Mouse (Mus musculus) left cerebral cortex, postnatal 36 days (tissue): ENCODE data around the gene Tollip. TPM values are rescaled to one million over a fixed set of nuclear protein-coding genes. Genes with fewer than 3 reads are reported as not detected.
"Not testable (repeated sequence)": the region's sequence is repeated elsewhere in the genome, so short reads cannot be mapped to it uniquely, and the experiment has no call there.

ENCODE experiments used
- DNase-seq, 2 experiments: peaks; one replicate each; pipeline ENCODE4 v3.0.0; 2021 to 2022; ENCODE audit warnings: low spot score in 2 of 2, mixed read lengths in 1 of 2
- intact Hi-C: fragments of 180-260 bp; cut with DNase I; formaldehyde crosslinking; loops from one replicate; pipeline ENCODE4 v1.15.1; 2025
- total RNA-seq, 2 experiments: library from RNA; stranded (reverse); gene quantifications; 2 replicates each; pipeline ENCODE4 v1.2.3; 2021

Tollip gene
- total RNA-seq, 2 experiments from 2014 or later, result 131 to 140 TPM

DNA sequence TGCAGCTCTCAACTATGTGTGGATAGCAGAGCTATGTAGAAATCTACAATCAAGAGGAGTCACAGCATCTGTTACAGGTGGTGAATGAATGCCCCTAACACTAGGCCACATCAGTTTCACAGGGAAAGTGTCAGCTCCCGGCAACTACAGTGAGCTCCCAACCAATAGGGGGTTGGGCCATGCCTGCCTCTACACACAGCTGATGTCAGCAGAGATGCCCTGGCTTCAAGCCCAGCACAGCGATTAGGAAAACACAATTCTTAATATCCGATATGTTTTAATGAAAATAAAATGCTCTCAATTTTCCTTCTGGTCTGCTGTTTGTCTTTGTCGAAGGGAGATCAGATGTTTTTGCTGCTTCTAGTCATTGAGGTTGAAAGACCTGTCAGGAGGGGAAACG is 25.1 kb upstream of the Tollip start:
- intact Hi-C loops, result no loop called here
- no peak for DNase-seq

DNA sequence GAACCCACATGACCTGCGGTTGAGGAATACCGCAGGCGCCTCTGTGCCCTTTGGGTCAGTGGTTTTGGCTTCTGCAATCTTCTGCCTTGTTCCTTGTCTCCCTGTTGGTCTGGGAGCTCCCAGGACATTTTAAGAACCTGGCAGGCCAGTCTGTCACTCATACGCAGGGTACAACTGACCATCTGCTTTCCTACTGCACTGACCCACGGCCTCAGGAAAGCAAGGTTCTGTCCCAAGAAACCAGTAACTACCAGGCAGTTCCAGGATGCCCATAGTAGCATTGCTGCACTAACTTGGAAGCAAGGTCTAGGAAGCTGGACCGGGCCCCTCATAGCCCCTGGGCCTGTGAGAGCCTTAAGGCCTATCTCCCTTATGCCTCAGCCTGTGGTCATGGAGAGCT is 16.6 kb upstream of the Tollip start:
- no peak for DNase-seq
- intact Hi-C loops, result no loop called here

DNA sequence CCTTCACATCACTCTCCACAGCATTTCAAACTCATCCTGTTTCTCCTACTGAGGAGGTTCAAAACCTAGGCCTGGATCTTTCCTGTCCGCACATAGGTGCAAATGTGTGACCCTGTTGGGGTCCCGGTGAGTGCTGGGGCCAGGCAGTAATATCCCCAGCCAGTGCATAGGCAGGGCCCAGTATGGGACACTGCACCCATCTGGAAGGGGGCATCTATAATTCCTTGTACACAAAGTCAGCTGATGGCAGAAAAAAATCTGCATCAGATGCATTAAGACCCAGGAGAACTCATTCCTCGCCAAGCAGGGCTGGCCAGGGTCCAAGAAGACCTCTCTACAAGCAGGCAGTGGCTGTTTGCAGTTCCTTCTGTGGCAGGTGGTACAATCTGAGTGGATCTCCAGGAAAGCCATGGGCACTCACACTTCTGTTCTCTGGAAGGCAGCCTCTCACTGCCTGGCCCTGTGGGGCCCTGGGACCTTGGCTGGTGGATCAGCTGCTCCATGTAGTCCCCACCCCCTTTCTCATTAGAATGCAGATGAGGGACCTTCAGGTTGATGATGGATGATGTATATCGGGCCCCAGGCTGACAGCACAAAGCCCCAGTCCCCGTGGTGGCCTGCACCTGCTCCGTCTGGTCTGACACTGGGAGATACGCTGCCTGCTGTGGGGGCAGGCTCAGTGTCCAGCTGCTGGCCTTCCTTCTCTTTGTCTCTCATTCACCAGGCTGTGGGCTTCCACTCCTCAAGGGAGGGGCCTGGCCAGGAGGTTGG is 16.0 kb upstream of the Tollip start:
- intact Hi-C loops, result no loop called here
- DNase-seq, result no peak

DNA sequence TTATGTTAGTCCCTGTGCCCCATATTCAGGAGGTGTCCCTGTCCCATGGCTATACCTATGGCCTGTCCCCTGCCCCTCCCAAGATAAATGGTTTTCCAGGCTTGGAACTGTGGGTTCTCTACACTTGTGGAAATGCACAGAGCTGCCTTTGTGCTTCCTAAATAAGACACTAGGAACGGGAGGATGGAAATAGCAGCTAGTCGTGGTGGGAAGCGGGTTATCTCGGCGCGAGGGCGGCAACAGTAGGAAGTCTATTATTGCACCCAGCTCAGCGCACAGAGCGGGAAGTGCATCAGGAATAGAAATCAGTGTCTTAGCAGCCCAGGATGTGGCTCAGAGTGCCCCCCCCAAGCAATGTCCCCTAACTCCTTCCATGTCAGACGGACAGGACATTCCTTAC is 10.3 kb upstream of the Tollip start:
- intact Hi-C loops, result loop anchor here (1.0 kb wide), 1 partner anchor 25 kb away; no protein-coding TSS in a partner anchor
- peak; percentile 74 to 79 for DNase-seq

DNA sequence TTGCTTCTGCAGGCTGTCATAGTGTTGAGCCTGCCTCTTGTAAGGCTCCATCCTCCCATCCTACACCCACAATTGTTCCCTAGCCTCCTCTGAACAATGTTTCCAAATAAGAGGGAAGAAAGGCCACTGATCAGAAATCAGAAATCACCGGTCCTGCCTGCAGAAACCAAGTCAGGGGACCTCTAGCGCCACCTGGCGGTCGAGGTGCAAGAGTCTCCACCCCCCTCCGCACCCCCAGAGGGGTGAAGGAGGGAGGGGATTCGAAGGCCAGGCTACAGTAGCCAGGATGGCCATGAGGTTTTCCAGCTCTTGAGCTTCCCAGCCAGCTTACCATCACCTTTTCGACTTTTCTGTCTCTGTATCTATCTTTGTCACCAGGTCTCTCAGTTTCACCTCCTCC is 6.6 kb upstream of the Tollip start:
- intact Hi-C loops, result no loop called here

DNA sequence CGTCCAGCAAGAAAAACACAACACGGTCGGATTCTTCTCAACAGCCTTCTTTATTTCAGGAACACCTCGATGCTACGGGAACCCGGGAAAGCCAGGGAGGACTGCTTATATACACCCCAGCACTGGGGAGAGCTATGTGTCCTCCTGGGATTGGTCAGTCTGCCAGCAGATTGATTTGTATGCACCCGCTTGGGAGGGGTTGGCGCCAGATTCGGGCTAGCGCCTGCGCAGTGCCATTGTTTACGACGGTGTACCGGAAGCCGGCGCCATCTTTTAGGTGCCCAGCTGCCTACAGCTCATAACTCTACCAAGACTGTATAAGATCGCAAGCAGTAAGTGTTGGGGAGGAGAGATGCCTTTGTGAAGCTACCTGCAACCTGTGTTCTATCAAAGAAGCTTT is 5.8 kb upstream of the Tollip start:
- intact Hi-C loops, DNase-seq: not testable (repeated sequence)

More for the DNA sequence above, 6.6 kb upstream of the Tollip start:
- DNase-seq, result peak; percentile 65 to 69

DNA sequence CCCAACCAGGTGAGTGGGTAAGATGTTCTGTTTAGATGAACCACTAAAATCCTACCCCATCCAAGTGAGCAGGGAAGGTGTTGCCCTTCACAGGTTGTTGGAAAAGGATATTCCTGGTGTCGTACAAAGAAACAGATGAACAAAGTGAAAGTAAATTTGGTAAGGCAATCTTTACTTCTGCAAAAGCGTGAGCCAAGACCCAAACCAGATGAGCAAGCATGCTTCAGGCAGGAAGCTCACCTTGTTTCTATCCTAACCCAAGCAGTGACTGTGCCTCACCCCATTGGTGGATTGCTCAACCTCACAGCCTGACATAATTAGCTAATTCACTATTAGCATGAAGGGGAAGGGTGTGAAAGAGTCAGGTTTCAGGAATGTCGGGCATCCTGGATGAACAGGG is 7.0 kb downstream of the Tollip start:
- intact Hi-C loops, result loop anchor here (5.0 kb wide), 1 partner anchor 139 kb away; no protein-coding TSS in a partner anchor
- no peak for DNase-seq

DNA sequence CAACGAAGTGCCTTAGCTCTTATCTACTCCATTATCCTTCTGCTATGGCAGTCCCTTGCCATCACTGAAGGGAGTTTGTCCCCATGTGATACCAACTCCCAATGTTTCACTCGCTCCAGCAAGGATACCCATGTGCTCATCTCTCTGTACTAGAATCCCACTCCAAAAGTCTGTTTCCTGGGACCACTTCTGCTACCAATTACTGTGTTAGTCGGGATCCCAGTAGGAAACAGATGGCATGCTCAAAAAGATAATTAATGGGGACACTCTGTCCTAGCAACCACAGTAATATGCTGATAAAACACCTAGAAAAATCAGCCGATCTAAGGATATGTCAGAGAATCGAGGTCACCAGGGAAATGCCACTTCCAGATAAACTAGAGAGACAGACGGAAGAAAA is 9.7 kb downstream of the Tollip start:
- DNase-seq, result no peak
- intact Hi-C loops, result no loop called here

DNA sequence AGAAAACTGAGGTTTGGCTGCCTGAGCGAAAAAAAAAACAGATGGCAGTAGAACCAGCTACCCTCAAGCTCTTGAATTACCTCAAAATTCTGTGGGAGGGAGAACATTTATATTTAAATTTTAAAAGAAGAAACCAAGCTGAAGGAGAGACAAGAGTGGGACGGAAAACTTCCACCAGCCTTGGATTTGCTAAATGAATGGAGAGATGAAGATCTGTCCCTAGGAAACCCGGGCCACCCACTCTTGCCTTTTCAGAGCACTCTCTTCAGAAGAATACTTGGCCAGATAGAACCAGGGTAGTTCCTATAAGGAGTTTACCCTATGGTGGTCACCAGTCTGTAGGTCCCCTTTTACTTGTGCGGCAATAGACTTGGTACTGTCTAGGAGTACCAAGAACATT is 15.5 kb downstream of the Tollip start:
- DNase-seq, result no peak
- intact Hi-C loops, result loop anchor here (1.0 to 5.0 kb wide), 2 partner anchors 26 to 45 kb away; partner anchors contain the start of gene Brsk2

DNA sequence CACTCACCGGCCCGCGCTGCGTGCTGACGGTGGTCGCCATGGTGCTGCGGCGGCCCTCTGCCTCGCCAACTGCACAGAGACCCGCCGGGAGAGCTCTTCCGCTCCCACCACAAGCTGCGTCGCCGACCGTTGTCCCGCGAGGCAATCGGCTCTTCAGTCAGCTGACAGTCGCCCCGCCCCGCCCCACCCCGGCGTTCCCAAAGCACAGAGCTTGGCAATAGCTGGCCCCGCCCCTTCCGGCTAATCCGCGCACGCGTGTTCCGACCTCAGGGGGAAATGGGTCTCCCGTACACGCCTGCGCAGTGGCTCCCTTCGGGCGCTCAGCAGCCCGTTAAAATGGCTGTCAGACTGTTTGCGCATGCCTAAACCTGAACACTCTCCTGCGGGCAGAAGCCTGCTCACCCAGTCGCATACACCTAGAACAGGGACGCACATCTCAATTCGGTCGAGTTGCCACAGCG is 16.0 kb downstream of the Tollip start:
- peak; percentile 98 for DNase-seq
- intact Hi-C loops, result loop anchor here (5.0 kb wide), 1 partner anchor 45 kb away; the partner anchor contains the start of gene Brsk2

DNA sequence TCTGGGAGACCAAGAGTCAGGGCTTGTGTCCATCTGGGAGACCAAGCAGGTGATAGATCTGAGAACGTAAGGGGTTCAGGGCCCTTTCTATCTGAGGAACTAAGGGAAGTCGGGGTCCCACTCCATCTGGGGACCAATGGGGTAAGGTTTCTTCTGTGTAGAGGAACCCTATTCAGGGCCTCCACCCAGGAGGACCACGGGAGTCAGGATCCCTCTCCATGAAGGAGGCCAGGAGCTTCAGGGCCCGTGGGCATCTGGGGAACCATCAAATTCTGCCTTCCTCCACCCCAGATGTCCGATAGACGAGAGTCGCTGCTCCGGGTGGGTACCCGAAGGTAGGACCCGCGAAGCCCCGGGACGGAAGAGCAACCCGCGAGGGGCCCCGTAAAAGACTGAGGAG is 16.5 kb downstream of the Tollip start:
- no peak for DNase-seq
- intact Hi-C loops, result loop anchor here (5.0 kb wide), 1 partner anchor 45 kb away; the partner anchor contains the start of gene Brsk2

DNA sequence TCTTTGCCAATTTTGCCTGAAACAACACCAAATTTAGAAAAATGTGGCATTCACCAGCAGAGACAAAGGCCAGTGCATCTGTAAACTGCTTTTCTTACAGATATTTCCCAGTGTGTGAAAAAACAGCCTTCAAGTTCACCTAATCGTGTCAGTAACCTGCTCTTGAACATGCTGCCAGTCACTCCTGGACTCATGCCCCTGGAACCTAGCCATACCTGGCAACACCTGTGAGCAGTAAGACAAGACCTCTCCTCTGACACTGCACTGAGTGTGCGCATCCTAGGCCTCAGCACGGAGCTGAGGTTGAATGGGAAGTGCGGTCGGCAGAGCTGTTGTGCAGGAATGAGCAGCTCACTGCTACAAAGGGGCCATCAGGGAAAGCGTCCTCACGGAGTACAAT is 26.2 kb downstream of the Tollip start:
- no peak for DNase-seq
- intact Hi-C loops, result no loop called here

DNA sequence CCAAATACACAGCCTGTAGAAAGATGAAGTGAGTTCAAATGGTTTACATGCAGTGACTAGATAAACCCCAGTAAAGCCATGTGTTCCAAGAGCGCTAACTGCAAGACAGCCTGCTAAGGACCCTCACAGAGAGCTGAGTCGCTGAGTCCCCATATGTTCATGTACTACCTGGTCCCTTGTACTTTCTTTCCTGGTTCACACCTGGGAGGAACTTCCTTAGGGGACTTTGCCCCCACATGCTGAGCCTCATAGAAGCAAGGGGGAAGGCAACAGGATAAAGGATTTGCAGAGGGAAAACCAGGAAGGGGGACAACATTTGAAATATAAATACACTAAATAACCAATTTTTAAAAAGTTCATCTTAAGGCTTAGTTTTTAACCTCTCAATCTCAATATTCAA is 39.5 kb downstream of the Tollip start:
- intact Hi-C loops, result no loop called here
- DNase-seq, result no peak

DNA sequence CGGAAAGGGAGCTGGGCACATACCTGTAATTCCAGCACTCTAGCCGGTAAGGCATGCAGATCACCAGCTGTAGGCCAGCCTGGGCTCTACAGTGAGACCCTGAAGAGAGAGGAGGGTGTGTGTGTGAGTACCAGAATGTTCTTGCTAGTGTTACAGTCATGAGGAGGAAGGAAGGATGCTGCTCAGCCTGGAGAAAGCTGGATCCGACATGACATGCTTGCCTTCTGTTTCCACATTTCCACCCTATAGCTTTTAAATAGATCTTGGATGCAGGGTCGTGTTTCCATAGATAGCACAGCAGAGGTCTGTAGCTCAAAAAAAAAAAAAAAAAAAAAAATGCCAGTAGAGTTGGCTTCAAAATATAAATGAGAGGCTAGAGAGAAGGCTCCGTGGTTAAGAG is 43.4 kb downstream of the Tollip start:
- intact Hi-C loops, result no loop called here
- no peak for DNase-seq

DNA sequence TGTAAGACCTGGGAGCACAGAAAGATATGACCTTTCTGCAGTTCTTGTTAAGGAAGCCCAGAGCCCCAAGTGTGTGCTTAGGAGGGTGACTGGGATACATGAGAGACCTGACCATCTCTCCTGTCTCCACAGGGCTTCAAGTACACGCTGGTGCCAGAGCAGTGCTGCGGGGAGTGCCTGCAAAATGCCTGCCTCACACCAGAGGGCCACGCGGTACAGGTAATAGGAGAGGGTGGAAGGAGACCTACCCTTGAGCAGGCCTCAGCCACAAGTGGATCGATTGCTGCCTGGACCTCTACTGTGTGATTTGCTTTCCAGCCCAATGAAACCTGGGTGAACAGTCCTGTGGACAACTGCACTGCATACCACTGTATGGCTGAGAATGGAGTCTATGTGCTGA is 47.8 kb downstream of the Tollip start:
- intact Hi-C loops, result no loop called here
- no peak for DNase-seq

DNA sequence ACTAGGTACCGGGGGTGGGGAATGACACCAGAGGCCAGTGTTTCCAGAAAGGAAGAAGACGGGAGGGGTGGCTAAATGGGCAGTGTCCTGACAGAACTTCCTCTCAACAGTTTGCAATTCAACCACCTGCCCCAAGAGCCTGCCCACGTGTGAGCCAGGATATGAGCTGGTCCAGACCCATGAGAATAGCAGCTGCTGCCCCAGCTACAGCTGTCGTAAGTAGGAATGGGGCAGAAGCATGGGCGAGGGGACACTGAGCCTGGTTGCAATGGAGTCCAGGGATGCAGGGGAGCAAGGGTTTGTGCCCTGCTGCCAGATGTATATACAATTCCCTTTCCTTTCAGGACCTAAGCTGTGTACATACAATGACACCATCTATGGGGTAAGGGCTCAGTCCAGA is 48.7 kb downstream of the Tollip start:
- intact Hi-C loops, result no loop called here
- no peak for DNase-seq

DNA sequence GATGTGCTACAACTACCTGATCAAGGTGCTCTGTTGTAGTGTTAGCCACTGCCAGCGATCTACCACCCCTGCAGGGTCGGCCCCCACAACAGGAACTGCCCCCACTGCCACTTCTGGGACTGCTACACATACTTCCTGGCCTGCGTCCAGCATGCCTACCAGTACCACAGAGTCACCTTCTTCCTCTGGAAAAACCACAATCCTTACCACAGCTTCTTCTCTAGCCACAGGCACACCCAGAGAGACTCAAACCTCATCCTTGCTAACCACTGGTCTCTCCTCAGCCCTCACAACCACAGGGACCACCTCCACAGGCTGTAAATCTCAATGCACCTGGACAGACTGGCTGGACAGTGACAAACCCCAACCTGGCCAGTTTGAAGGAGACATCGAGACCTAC is 57.3 kb downstream of the Tollip start:
- no peak for DNase-seq
- intact Hi-C loops, result no loop called here

DNA sequence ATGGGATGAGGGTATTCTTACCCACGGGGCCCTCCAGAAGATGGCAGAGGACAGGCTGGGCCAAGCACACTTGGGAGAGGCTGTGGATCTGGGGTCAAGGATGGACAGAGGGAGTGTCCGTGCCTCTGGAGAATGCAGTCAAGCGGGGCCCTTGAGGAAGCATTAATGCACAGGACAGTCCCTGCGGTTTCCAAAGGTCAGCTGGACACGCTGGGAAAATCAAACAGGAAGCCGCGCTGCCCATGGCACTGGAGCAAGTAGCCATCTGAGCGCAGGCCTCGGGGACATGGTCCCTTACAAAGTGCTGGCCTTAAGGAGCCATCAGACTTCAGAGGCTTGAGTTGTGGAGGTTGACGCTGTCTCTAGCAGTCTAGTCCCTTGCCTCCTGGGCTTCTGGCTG is 78.0 kb downstream of the Tollip start:
- no peak for DNase-seq
- intact Hi-C loops, result no loop called here

DNA sequence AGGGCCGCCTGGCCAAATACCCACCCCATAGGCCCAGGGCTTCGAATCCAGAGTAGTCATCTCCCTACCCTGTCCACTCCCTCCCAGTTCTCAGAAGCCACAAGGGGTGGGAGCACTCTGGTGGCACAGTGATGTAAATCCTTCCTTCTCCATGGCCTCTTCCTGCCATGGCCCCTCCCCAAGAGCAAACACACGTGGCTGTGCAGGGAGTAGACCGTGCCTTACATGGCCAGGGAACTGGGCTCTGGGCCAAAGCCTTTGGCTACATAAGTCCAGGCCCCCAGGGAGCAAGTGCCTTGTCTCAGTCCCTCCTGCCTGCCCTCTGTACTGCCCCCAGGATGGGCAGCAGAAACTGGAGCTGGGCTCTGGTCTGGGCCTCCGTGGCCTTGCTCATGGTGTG is 79.5 kb downstream of the Tollip start, which contains the start of gene Muc5b:
Gene Muc5b, plus strand, starts transcription at position 292 of the 400 bp plus-strand sequence.
- intact Hi-C loops, result no loop called here
- no peak for DNase-seq

DNA sequence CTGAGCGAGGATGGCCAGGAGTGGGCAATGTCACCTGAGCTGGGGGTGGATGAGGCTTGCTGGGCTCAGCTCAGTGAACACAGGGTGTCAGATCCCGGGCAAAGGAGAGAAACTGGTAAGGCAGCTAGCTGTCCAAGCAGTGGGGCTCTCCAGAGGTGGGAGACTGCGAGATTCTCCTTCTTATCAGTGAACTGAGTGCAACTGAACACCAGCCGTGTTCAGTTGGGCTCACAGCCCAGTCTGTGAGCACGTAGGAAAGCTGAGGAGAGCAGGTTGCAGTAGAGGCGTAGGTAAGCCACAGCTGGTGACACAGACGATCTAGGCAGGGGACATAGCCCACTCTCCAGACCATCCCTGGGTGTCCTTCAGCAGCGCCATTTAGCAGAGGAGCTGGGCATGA is 81.9 kb downstream of the Tollip start:
- intact Hi-C loops, result no loop called here
- DNase-seq, result no peak

DNA sequence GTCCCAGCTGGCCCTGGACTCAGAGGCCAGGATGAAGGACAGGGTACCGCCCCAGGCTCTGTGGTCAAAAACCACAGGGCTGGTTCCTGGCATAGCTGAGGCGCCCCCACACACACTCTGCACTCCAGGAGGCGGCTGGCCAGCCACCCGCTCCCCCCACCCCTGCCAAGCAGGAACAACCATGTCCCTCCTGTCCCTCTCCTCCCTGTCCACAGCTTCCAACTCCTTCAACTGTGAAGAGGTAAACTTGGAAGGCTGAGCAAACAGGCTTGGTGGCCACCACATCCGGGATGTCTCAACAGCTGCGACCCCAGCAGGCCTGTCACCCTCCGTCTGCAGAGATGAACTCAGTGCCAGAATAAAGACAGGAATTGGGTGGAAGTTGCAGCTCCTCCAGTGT is 82.4 kb downstream of the Tollip start:
- intact Hi-C loops, result no loop called here
- DNase-seq, result no peak
